Mouse (Mus musculus) WW6 (cell line): ENCODE measurements around the gene Adap2.

Source experiments
- DNase-seq: peaks from one replicate; pipeline ENCODE4 v3.0.0-alpha.2; 2013; ENCODE audit warnings: low read depth, low spot score

Gene Adap2

GRCm38 (mm10) chr11:80199316-80199715 is 45.4 kb downstream of the Adap2 start:
- no peak for DNase-seq

- no peak for DNase-seq
Measured at GRCm38 (mm10) chr11:80199773-80200172, 45.9 kb downstream of the Adap2 start.

DNA sequence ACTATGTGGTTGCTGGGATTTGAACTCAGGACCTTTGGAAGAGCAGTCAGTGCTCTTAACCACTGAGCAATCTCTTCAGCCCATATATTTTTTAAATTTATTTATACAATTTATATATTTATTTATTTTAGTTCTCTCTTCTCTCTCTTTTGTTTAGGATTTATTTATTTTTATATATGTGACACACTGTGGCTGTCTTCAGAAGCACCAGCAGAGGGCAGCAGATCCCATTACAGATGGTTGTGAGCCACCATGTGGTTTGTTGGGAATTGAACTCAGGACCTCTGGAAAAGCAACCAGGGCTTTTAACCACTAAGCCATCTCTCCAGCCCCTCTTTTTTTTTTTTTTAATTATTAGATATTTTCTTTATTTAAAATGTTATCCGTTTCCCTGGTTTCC is 46.4 kb downstream of the Adap2 start:
- DNase-seq: no peak

DNA sequence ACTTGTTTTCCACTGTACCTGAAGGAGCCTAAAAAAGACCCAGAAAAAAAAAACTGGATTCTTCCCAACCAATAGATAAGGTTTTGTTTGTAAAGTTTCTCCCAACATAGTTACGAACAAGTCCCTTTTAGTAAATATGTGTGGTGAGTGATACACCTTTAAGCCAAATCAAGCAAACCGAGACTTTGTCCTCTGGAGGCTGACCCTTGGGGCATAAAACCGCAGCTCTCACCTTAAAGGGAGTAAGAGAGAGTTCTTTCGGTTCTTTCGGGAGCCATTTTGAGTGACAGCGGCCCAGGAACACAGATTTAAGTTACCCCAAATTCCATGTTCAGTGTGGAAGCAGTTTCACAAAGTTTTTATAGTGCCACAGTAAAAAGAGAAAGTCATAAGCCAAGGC is 48.4 kb downstream of the Adap2 start:
- no peak for DNase-seq

DNA sequence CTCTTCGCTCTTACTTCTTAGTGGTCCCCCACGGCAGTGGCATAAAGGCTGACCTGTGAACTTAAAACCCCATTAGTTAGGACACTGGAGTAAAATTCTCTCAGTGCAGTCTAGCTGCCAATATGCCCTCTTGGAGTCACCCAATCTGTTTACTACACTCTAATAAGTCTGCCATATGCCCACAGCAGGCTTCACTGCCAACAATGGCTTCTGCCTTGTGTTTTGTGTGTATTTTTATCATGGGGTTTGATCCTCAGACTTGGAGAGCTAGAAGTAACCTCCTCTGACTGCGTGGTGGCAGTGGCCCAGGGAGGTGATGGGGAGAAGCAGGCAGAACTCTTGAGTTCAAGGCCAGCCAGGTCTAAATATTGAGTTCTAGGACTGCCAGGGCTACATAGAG is 50.1 kb downstream of the Adap2 start:
- no peak for DNase-seq

GRCm38 (mm10) chr11:80204941-80205340 is 51.0 kb downstream of the Adap2 start:
- DNase-seq: no peak

DNA sequence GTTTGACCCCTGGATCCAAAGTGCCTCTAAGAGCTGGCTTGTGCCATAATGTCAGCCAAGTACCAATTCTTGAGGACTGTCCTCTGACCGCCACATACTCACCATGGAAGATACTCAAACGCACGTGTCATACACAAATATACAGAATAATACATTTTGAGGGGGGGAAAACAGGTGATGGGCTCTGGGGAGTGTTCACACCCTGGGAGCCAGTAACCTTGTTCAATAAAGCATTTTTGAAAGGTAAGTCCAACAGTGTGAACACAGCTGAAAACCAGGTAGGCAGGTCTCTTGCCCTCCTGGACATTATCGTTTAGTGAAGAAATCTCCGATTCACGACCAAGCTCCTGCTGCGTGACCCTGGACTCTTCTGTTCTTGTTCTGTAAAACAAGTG is 54.6 kb downstream of the Adap2 start:
- no peak for DNase-seq

GRCm38 (mm10) chr11:80208860-80209800 is 55.2 kb downstream of the Adap2 start, which contains the start of gene Rhot1:
TSS of gene Rhot1 (plus strand) at chr11:80209019.
- DNase-seq: peak; percentile 95

DNA sequence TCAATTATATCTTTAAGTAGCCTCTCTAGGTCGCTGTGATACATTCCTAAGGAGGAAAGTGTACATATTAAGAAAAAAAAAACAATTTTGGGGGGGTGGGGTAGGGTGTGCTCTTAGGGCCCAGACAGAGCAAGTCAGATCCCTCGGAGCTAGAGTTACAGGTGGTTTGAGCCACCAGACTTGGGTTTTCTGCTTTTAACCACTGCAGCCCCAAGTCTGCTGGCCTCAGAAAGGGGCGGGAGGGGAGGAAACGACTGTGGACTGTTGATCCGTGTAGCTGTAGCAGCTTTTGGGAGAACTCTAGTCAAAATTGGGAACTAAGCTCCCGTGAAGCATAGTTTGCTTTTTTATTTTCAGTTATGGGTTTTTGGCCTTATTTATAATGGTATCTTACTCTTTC is 56.4 kb downstream of the Adap2 start:
- no peak for DNase-seq

- DNase-seq: no peak
Measured at GRCm38 (mm10) chr11:80212282-80212681, 58.4 kb downstream of the Adap2 start.

GRCm38 (mm10) chr11:80215291-80215690 is 61.4 kb downstream of the Adap2 start:
- no peak for DNase-seq

GRCm38 (mm10) chr11:80218657-80219293 is 64.9 kb downstream of the Adap2 start:
- no peak for DNase-seq
